Mouse (Mus musculus): ENCODE data around the gene Noto.

- TF ChIP-seq CTCF (IDR thresholded peaks at IDR 0.05; ENCODE audit: borderline replicate concordance, insufficient read depth, low read length) (no peak), POLR2A (IDR thresholded peaks at IDR 0.05; ENCODE audit: low read depth, low read length) (no peak)
Observed at GRCm38 (mm10) chr6:85399715-85400114, 24.0 kb upstream of the Noto start.
